Mouse (Mus musculus) MEL (cell line): Measurements from ENCODE around the gene Gm20388.

Experiments used
- EP300 ChIP-seq, 2 experiments: IDR thresholded peaks; 2 replicates each; pipeline ENCODE4 v1.6.1; 2011; ENCODE audit warnings: improper control_type of control experiment in 2 of 2, low read length in 2 of 2, low read depth in 1 of 2, mild to moderate bottlenecking in 1 of 2
- MAFK ChIP-seq: IDR thresholded peaks from 2 replicates; pipeline ENCODE4 v1.6.1; 2011; ENCODE audit warnings: low read depth, mild to moderate bottlenecking, low read length, improper control_type of control experiment, borderline replicate concordance
- MEF2A ChIP-seq: IDR thresholded peaks from 2 replicates; pipeline ENCODE4 v1.6.1; 2014; ENCODE audit warnings: low read depth, mild to moderate bottlenecking, inconsistent platforms, low read length, improper control_type of control experiment; ENCODE audit not compliant: poor library complexity, insufficient replicate concordance, severe bottlenecking; ENCODE audit errors: extremely low read depth
- POLR2A ChIP-seq, 2 experiments: IDR thresholded peaks; 2 replicates each; pipeline ENCODE4 v1.6.1; 2011 to 2012; ENCODE audit warnings: low read length in 2 of 2, mild to moderate bottlenecking in 2 of 2, control low read depth in 1 of 2, improper control_type of control experiment in 1 of 2, low read depth in 1 of 2, moderate library complexity in 1 of 2; ENCODE audit not compliant: control insufficient read depth in 1 of 2, insufficient read depth in 1 of 2, poor library complexity in 1 of 2
- POLR2AphosphoS2 ChIP-seq: IDR thresholded peaks from 2 replicates; pipeline ENCODE4 v1.6.1; 2011; ENCODE audit warnings: low read length, improper control_type of control experiment
- SIN3A ChIP-seq: IDR thresholded peaks from 2 replicates; pipeline ENCODE4 v1.6.1; 2012; ENCODE audit warnings: low read length, improper control_type of control experiment, inconsistent platforms
- USF2 ChIP-seq, 2 experiments: IDR thresholded peaks; 2 replicates each; pipeline ENCODE4 v1.6.1; 2011 to 2012; ENCODE audit warnings: improper control_type of control experiment in 2 of 2, low read length in 2 of 2, borderline replicate concordance in 1 of 2, inconsistent platforms in 1 of 2, low read depth in 1 of 2, mild to moderate bottlenecking in 1 of 2; ENCODE audit not compliant: insufficient read depth in 1 of 2
- ZNF384 ChIP-seq: IDR thresholded peaks from 2 replicates; pipeline ENCODE4 v1.6.1; 2012; ENCODE audit warnings: low read depth, mild to moderate bottlenecking, inconsistent platforms, low read length, improper control_type of control experiment

DNA sequence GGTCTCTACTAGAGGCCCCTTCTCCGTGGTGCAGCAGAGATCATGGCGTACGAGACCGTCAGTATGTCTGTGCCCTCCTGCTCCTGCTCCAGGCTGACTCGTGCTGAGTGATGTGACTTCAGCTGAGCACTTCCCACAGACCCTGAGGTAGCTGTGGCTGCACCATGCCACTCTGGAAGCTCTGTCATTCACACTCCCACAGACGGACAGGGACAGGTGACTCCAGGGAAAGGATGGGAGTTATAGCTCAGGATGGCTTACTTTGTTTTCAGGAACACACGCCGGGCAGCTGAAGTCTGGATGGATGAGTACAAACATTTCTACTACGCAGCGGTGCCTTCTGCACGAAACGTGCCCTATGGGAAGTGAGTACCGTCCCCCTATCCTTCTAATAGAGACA lies 4425.7 kb downstream of the Gm20388 start:
- TF ChIP-seq POLR2AphosphoS2 = no peak
- no peak for TF ChIP-seq SIN3A
- TF ChIP-seq MAFK = no peak
- TF ChIP-seq USF2 (IDR thresholded peaks at IDR 0.05; ENCODE audit: borderline replicate concordance in 1 of 2, insufficient read depth in 1 of 2, low read depth in 1 of 2, low read length in 2 of 2) = no peak
- TF ChIP-seq ZNF384 = no peak
- TF ChIP-seq EP300 (IDR thresholded peaks at IDR 0.05; ENCODE audit: low read depth in 1 of 2, low read length in 2 of 2) = no peak
- TF ChIP-seq MEF2A = no peak
- no peak for TF ChIP-seq POLR2A (IDR thresholded peaks at IDR 0.05; ENCODE audit: control insufficient read depth in 1 of 2, insufficient read depth in 1 of 2, low read depth in 1 of 2, low read length in 2 of 2, poor library complexity in 1 of 2)
